Mouse (Mus musculus) liver, embryonic 14.5 days (tissue): ENCODE measurements around the gene Dtx1. TPM values are rescaled to one million over a fixed set of nuclear protein-coding genes. Genes with fewer than 3 reads are reported as not detected.
A peak's percentile ranks its signal among the peaks of the same experiment; 100 is the strongest.

Experiments
- ATAC-seq: fragments of 200-750 bp; cut with Nextera tagmentation; 2 replicates; pipeline ENCODE4 v1.8.0; 2017; ENCODE audit warnings: moderate number of reproducible peaks, mild to moderate bottlenecking, moderate library complexity; ENCODE audit not compliant: insufficient read depth
- DNase-seq, 3 experiments: peaks; one replicate each; pipeline ENCODE4 v3.0.0-alpha.2; 2012 to 2013; ENCODE audit warnings: low read depth in 3 of 3, low spot score in 3 of 3
- H3K27ac ChIP-seq: fragments of 300-500 bp; sonication (generic); 2 replicates; pipeline ENCODE4 v1.5.1; 2014; ENCODE audit warnings: moderate library complexity, mild to moderate bottlenecking, control low read depth, inconsistent platforms
- H3K27me3 ChIP-seq: fragments of 300-500 bp; sonication (generic); 2 replicates; pipeline ENCODE4 v1.6.1; 2014; ENCODE audit warnings: mild to moderate bottlenecking, low read length, moderate library complexity; ENCODE audit not compliant: control insufficient read depth, insufficient read depth
- H3K36me3 ChIP-seq: fragments of 300-500 bp; sonication (generic); replicated peaks from 2 replicates; pipeline ENCODE4 v1.6.1; 2014; ENCODE audit warnings: low read depth; ENCODE audit not compliant: control insufficient read depth, insufficient read depth
- H3K4me1 ChIP-seq, 2 experiments: fragments of 200-500 bp in 1 of 2; fragments of 300-500 bp in 1 of 2; sonication (generic) in 1 of 2; replicated peaks; 2 replicates each; pipeline ENCODE4 v1.6.1; 2012 to 2014; ENCODE audit warnings: antibody characterized with exemption in 1 of 2, inconsistent platforms in 1 of 2, low read length in 1 of 2; ENCODE audit not compliant: control insufficient read depth in 2 of 2, insufficient read depth in 2 of 2
- H3K4me2 ChIP-seq: fragments of 300-500 bp; sonication (generic); 2 replicates; pipeline ENCODE4 v1.6.1; 2014; ENCODE audit warnings: low read depth, mild to moderate bottlenecking, control low read depth, moderate library complexity
- H3K4me3 ChIP-seq, 2 experiments: fragments of 200-500 bp in 1 of 2; fragments of 300-500 bp in 1 of 2; sonication (generic) in 1 of 2; 2 replicates each; pipeline ENCODE4 v1.5.1; 2012 to 2014; ENCODE audit warnings: low read depth in 2 of 2, low read length in 2 of 2, mild to moderate bottlenecking in 2 of 2, control low read depth in 1 of 2, inconsistent platforms in 1 of 2, moderate library complexity in 1 of 2; ENCODE audit not compliant: insufficient read depth in 1 of 2
- H3K9ac ChIP-seq: fragments of 300-500 bp; sonication (generic); replicated peaks from 2 replicates; pipeline ENCODE4 v1.6.1; 2014; ENCODE audit warnings: mild to moderate bottlenecking, control low read depth, moderate library complexity
- H3K9me3 ChIP-seq: fragments of 300-500 bp; sonication (generic); 2 replicates; pipeline ENCODE4 v1.6.1; 2016; ENCODE audit warnings: low read length, mixed read lengths; ENCODE audit not compliant: control insufficient read depth
- CTCF ChIP-seq: IDR thresholded peaks from 2 replicates; pipeline ENCODE4 v1.5.1; 2016; ENCODE audit warnings: antibody characterized with exemption, low read depth, control low read depth
- EP300 ChIP-seq: IDR thresholded peaks from 2 replicates; pipeline ENCODE4 v1.6.1; 2016; ENCODE audit warnings: antibody characterized with exemption, low read depth
- WGBS: fragments of 180-500 bp; shearing (Covaris S2); extraction: QIAGEN DNeasy Blood & Tissue Kit; methylation state at CpG from one replicate; pipeline ENCODE4 v1.1.7; 2014; ENCODE audit not compliant: insufficient replicate concordance; 5-methylcytosine and 5-hydroxymethylcytosine counted together
- polyA plus RNA-seq, 2 experiments: library from polyadenylated mRNA; depleted of rRNA in 1 of 2; stranded (reverse) in 1 of 2; unstranded in 1 of 2; fragments of >200 nt; fragmentation: Nextera tagmentation in 1 of 2; extraction: Ambion mirVana in 1 of 2; gene quantifications; 2 replicates each; pipeline versions ENCODE4 v1.2.1 to v1.2.3; 2012 to 2014

The Dtx1 gene
- polyA plus RNA-seq, 2 experiments = 0.03 to 0.05 TPM

DNA sequence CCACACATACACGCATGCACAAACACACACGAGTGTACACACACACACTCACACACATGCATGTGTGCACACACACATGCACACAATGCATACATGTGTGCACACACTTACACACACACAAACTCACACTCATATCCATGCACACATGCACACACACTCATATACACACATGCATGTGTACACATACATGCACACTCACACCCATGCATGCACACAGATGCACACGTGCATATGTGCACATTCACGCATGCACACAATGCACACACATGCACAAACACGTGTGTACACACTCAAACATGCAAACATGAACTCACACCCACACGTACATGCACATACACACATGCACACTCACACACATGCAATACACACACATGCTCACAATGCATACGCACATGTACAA lies 71.6 kb downstream of the Dtx1 start:
- H3K27ac ChIP-seq = no peak overlapping the region
- no peaks in the 10 kb centered on the region for H3K36me3 ChIP-seq
- no peak overlapping the region for H3K4me3 ChIP-seq
- ATAC-seq (no peak), DNase-seq (no peak)
- WGBS = 68% methylated on average over 7 of the region's 7 CpGs
- H3K9ac ChIP-seq = no peak overlapping the region
- no peaks in the 10 kb centered on the region for H3K9me3 ChIP-seq
- no peaks in the 10 kb centered on the region for H3K4me1 ChIP-seq
- no peak overlapping the region for H3K4me2 ChIP-seq
- H3K27me3 ChIP-seq = peaks cover 2% of the 10 kb centered on the region; the same call in 1 of the 2 replicates
- TF ChIP-seq CTCF (no peak), EP300 (no peak)

DNA sequence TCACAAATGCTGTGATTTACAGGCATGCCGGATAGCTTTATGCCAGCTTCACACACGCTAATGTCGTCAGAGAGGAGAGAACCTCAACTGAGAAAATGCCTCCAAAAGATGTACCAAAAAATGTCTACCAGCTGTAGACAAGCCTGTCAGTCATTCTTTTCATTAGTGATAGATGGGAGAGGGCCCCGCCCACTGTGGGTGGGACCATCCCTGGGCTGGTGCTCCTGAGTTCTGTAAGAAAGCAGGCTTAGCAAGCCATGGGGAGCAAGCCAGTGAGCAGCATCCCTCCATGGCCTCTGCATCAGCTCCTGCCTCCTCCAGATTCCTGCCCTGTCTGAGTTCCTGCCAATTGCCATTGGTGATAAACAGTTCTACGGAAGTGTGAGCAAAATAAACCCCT lies 76.1 kb downstream of the Dtx1 start:
- 73% methylated on average over 5 of the region's 5 CpGs for WGBS
- DNase-seq = no peak
- H3K36me3 ChIP-seq = no peaks in the 10 kb centered on the region

DNA sequence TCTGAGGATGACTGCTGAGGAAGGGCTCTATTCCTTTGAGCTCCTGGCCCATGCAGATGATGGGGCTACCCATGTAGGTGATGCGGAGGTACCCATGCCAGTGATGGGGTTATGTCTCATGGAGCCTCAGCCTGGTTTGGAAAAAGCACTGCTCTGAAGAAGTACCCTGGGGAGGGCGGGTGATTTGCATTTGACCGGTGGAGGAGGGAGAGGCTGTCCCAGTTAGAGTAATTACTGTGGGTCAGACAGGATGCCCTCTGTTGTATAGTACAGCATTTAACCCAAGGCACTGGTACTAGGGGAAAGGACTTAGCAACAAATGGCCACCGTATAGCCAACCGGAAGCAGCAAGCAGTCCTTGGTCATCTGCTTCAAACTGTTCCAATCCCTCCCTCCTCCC lies 76.9 kb downstream of the Dtx1 start:
- 34% methylated on average over 5 of the region's 5 CpGs for WGBS
- Histone ChIP-seq H3K4me1 (no peaks in the 10 kb centered on the region), H3K36me3 (no peaks in the 10 kb centered on the region), H3K4me3 (no peak overlapping the region), H3K4me2 (no peak overlapping the region), H3K9ac (no peak overlapping the region), H3K27me3 (peaks cover 7% of the 10 kb centered on the region), H3K27ac (no peak overlapping the region), H3K9me3 (peaks cover 3% of the 10 kb centered on the region)
- no peak for DNase-seq
- TF ChIP-seq EP300 (no peak), CTCF (no peak)
- no peak for ATAC-seq

More for the DNA sequence above, 76.1 kb downstream of the Dtx1 start:
- Histone ChIP-seq H3K9me3 (peaks cover 3% of the 10 kb centered on the region), H3K4me3 (no peak overlapping the region), H3K27ac (no peak overlapping the region), H3K9ac (no peak overlapping the region), H3K4me1 (no peaks in the 10 kb centered on the region), H3K4me2 (no peak overlapping the region), H3K27me3 (peaks cover 3% of the 10 kb centered on the region)
- TF ChIP-seq EP300 (no peak), CTCF (no peak)
- ATAC-seq = no peak

DNA sequence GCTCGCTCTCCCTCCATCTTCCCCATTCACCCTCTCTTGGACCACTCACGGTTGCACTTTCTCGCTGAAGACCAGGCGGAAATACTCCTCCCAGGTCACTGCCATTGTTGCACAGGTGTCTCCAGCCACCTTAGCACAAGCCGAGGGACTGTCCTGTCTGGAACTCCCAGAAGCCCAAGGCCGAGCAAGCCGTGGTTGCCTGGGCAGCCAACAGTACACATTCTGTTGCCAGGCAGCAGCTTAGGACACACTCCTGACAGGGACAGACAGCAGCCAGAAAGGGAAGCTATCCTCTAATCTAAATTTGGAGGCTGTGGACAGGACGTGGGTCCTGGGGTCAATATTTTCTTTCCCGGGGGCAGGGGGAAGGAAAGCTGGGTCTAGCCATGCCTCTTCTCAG lies 77.6 kb downstream of the Dtx1 start, which contains the start of gene Cfap73:
TSS of gene Cfap73 (minus strand) at position 105 of the 400 bp plus-strand sequence.
- Histone ChIP-seq H3K27me3 (peaks cover 7% of the 10 kb centered on the region), H3K4me3 (no peak within 1 kb of the TSS), H3K9ac (no peak within 1 kb of the TSS), H3K4me1 (no peaks in the 10 kb centered on the region), H3K4me2 (no peak within 1 kb of the TSS), H3K9me3 (peaks cover 3% of the 10 kb centered on the region), H3K27ac (no peak within 1 kb of the TSS), H3K36me3 (no peaks in the 10 kb centered on the region)
- no peak for TF ChIP-seq CTCF
- TF ChIP-seq EP300 = no peak
- DNase-seq (no peak), ATAC-seq (no peak)
- WGBS = 32% methylated on average over 9 of the region's 9 CpGs

DNA sequence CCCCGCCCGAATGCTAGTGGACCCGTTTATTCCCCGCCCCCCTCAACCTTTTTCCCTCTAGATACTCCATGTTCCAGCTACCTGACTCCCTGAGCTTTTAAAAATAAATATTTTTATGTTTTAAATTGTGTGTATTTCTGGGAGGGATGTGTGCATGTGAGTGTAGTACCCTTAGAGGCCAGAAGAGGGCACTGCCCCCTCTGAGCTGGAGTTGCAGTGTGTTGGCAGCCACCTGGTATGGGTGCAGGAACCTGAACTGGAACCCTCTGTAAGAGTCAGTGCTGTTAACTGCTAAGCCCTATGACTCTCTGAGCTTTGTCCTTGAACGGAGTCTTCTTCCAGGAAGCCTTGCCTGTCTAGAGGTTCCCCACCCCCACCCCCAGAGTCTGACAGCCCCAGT lies 79.8 kb downstream of the Dtx1 start:
- ATAC-seq = no peak
- WGBS = 80% methylated on average over 5 of the region's 5 CpGs

More for the DNA sequence above, 79.8 kb downstream of the Dtx1 start:
- H3K27me3 ChIP-seq = peaks cover 7% of the 10 kb centered on the region
- peak; percentile 48 for TF ChIP-seq CTCF
- no peak for TF ChIP-seq EP300
- H3K9ac ChIP-seq = no peak overlapping the region
- no peak overlapping the region for H3K27ac ChIP-seq
- no peak overlapping the region for H3K4me3 ChIP-seq
- H3K4me1 ChIP-seq = no peaks in the 10 kb centered on the region
- no peak for DNase-seq
- no peak overlapping the region for H3K4me2 ChIP-seq
- no peaks in the 10 kb centered on the region for H3K36me3 ChIP-seq
- peaks cover 3% of the 10 kb centered on the region for H3K9me3 ChIP-seq
